Mouse (Mus musculus) gastrocnemius, adult 2 months (tissue): Measurements from ENCODE around the gene Ppil2. TPM values are rescaled to one million over a fixed set of nuclear protein-coding genes. Genes with fewer than 3 reads are reported as not detected.

ENCODE experiments used
- DNase-seq: peaks from one replicate; pipeline ENCODE4 v3.0.0; 2022
- H3K27ac ChIP-seq: fragments of 200-600 bp; 2 replicates; pipeline ENCODE4 v1.8.1; 2022; ENCODE audit warnings: mild to moderate bottlenecking
- H3K4me3 ChIP-seq: fragments of 200-600 bp; 2 replicates; pipeline ENCODE4 v1.8.1; 2022; ENCODE audit warnings: mild to moderate bottlenecking, moderate library complexity
- CTCF ChIP-seq: fragments of 200-600 bp; IDR thresholded peaks from 2 replicates; pipeline ENCODE4 v1.8.1; 2022; ENCODE audit warnings: antibody characterized with exemption, mild to moderate bottlenecking, moderate library complexity
- intact Hi-C: fragments of 180-260 bp; cut with DNase I; formaldehyde crosslinking; loops from one replicate; pipeline ENCODE4 v1.15.1; 2025
- long read RNA-seq, 2 experiments: library from polyadenylated mRNA; stranded (forward); transcript quantifications; one replicate each; pipeline ENCODE4 v2.0.0; 2021
- total RNA-seq, 2 experiments: library from RNA; stranded (reverse); gene quantifications; 2 replicates each; pipeline ENCODE4 v1.2.3; 2021

Ppil2 gene
- 10 to 100 TPM; 27.6 to 31.4 TPM for total RNA-seq
- long read RNA-seq, experiment 1, transcript Ppil2-209 (20 exons, 3,088 nt): major isoform, 21 of 50 reads
- long read RNA-seq, experiment 1, transcript Ppil2-201 (21 exons, 2,333 nt): minor isoform, 19 of 50 reads
- long read RNA-seq, experiment 1, partial matches to known transcripts: 1 of 50 reads
- long read RNA-seq, experiment 1, other reads (novel, unspliced or antisense): 9 of 50 reads
- long read RNA-seq, experiment 2, transcript Ppil2-209 (20 exons, 3,088 nt): major isoform, 21 of 44 reads
- long read RNA-seq, experiment 2, transcript Ppil2-201 (21 exons, 2,333 nt): minor isoform, 17 of 44 reads
- long read RNA-seq, experiment 2, partial matches to known transcripts: 0 of 44 reads
- long read RNA-seq, experiment 2, other reads (novel, unspliced or antisense): 4 of 44 reads

DNA sequence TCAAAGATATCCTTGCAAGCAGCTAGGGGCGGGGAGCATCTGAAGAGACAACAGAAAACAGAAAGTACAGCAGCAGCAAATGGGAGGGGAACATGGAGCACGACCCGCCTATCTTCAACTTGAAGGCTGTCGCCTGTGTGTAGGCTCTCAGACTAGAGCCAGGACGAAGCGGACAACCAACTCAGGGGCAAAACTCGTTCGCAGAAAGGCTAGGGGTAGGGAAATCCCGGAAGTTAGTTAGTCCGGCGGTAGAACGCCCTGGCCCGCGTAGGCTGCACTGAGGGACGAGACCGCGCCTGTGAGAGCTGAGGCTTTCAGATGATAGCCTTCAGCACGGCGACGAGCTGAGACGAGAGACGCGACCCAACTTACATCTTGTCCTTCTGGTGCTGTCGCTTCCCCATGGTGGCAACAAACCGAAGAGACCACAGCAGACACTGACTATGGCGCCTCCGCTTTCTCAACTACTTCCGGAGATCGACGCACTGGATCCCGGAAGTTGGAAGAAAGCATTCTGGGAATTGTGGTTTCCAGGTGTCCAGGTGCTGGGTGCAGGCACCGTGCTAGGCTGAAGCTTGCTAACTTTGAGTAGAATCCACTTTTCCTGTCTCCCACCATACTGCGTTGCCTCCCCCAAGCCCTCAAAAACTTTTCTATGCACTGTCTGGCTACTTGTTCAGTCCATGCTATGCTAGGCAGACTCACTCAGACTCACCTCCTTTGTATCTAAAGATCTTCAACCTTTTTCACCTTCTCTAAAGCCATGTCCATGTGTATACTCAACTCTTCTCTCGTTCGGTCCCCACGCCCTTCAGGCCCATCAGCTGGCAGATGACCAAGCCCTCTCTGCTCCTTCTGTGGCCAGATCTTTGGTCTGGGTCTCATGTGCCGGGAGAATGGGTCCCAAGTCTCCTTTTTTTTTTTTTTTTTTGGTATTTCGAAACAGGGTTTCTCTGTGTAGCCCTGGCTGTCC, at the start of gene Ppil2:
Gene Ppil2, minus strand, starts transcription at position 487 of the 973 bp plus-strand sequence.
- TF ChIP-seq CTCF: no peak
- intact Hi-C loops: no loop called here
- peak within 1 kb of the TSS; percentile 93 for H3K4me3 ChIP-seq
- H3K27ac ChIP-seq: peak within 1 kb of the TSS; percentile 89
- peak; percentile 71 for DNase-seq

DNA sequence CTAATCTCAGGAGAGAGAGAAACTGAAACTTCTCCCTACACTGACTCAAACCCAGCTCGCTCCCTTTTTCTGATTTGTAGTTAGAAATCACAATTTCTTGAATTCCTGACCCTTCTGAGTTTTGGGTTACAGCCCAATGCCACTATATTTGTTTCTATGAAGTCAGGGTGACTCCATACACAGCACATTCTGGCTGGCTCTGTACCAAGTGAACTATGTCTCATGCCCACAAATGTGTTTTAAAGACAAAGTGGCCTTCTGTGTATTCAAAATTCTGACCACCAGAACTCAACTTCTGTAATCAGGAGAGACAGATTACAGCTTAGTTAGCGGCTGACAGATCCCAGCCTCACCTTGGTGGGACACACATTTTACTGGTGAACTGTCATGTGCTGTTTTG, 43.3 kb upstream of the Ppil2 start:
- TF ChIP-seq CTCF: no peak
- intact Hi-C loops: no loop called here
- H3K4me3 ChIP-seq: no peak overlapping the region
- H3K27ac ChIP-seq: no peak overlapping the region
- no peak for DNase-seq

GRCm38 (mm10) chr16:17151874-17152273, 40.8 kb upstream of the Ppil2 start:
- intact Hi-C loops: no loop called here
- Histone ChIP-seq H3K4me3 (no peak overlapping the region), H3K27ac (no peak overlapping the region)
- DNase-seq: no peak
- TF ChIP-seq CTCF: no peak

DNA sequence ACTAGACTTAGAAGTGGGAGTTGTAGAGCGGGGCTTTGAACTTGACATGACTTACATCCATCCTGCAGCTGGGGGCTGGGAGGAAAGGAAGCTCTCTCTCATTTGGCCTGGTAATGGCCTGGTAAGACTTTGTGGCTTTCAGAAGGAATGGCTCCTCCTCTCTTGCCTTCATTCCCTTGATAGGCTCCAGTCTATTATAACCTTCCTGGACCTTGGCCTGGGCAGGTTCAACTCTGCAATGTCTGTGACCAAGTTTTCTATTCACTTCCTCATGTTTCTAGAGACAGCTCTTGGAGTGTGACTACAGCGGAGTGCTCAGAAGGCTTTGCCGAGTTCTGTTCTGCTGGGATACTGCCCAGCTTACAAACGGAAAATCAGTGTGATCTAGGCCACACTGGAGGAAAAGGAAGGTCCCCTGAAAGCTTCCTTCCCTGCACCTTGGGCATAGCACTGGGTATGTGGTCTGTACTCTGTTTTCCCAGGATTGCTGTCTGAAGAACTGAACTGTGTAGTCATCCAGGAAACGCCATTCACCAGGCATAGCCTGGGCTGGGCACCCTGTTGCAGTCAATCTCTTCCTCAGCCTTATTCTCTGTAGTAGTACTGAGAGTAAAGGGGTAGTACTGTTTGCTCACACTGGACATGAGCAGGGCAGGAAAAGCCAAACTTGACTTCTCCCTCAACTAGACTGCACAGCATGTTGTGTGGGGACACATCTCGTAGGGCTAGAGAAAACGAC, 39.6 kb upstream of the Ppil2 start:
- no peak overlapping the region for H3K27ac ChIP-seq
- intact Hi-C loops: no loop called here
- no peak for DNase-seq
- H3K4me3 ChIP-seq: no peak overlapping the region
- TF ChIP-seq CTCF: no peak

GRCm38 (mm10) chr16:17148084-17148483, 37.0 kb upstream of the Ppil2 start:
- Histone ChIP-seq H3K4me3 (no peak overlapping the region), H3K27ac (no peak overlapping the region)
- TF ChIP-seq CTCF: 0 out of 2 replicates have a peak, but pooled peaks have one; percentile 4
- no peak for DNase-seq
- intact Hi-C loops: loop anchor here (5.0 kb wide), 1 partner anchor 59 kb away; the partner anchor contains the start of gene Rimbp3

- TF ChIP-seq CTCF: no peak
- H3K27ac ChIP-seq: no peak overlapping the region; the same call in 1 of the 2 replicates
- H3K4me3 ChIP-seq: peak overlapping the region; percentile 82
- intact Hi-C loops: loop anchor here (5.0 kb wide), 1 partner anchor 60 kb away; the partner anchor contains the start of gene Rimbp3
- no peak for DNase-seq
Measured at GRCm38 (mm10) chr16:17147391-17147929, 36.4 kb upstream of the Ppil2 start.

DNA sequence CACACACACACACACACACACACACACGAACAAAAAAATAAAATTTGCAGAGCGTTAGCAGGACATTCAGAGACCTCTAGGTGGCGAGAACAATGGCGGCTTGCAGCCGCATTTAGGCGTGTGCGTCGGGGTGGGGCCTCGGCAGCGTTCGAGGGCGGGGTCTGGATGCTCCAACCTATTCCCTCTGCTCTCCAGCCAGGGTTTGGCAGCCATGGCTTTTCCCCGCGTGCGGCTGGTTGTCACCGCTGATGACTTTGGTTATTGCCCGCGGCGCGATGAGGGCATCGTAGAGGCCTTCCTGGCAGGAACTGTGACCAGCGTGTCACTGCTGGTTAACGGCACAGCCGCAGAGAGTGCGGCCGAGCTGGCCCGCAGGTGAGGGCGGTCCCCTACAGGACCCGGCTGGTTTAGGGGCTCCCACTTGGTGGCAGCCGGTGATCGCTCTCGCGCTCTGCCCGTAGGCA, 35.7 kb upstream of the Ppil2 start, which contains the start of gene Ccdc116:
Gene Ccdc116, minus strand, starts transcription at position 458 of the 464 bp plus-strand sequence.
- intact Hi-C loops: loop anchor here (5.0 kb wide), 1 partner anchor 60 kb away; the partner anchor contains the start of gene Rimbp3
- Histone ChIP-seq H3K4me3 (peak within 1 kb of the TSS; percentile 82), H3K27ac (no peak within 1 kb of the TSS; the same call in 1 of the 2 replicates)
- TF ChIP-seq CTCF: peak; percentile 49
- DNase-seq: peak; percentile 85

- TF ChIP-seq CTCF: no peak
- DNase-seq: no peak
- intact Hi-C loops: no loop called here
- no peak within 1 kb of the TSS for H3K4me3 ChIP-seq
- H3K27ac ChIP-seq: no peak within 1 kb of the TSS
Measured at GRCm38 (mm10) chr16:17144339-17144738, 33.3 kb upstream of the Ppil2 start, which contains the start of gene Ydjc. TSS of gene Ydjc (plus strand) at chr16:17144621.

GRCm38 (mm10) chr16:17137355-17137754, 26.3 kb upstream of the Ppil2 start:
- H3K27ac ChIP-seq: no peak overlapping the region
- intact Hi-C loops: no loop called here
- no peak for DNase-seq

DNA sequence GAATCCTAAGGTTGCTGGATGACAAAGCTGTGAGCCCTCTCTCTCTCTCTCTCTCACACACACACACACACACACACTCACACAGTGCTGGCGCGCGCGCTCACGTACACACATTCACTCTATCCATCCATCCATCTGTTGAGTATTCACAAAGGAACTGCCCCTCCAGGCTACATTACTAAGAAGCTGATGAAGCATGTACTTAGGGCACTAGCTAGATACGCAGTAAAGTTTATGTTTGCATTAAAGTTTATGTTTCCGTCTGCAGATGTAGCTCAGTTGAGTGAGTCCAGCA, 21.8 kb upstream of the Ppil2 start:
- H3K27ac ChIP-seq: peak overlapping the region; percentile 75; the same call in 1 of the 2 replicates
- peak overlapping the region; percentile 98 for H3K4me3 ChIP-seq
- intact Hi-C loops: loop anchor here (5.0 kb wide), 2 partner anchors 74 to 144 kb away; partner anchors contain the start of genes Rimbp3 and Tmem191c
- no peak for TF ChIP-seq CTCF
- DNase-seq: no peak

More at GRCm38 (mm10) chr16:17137355-17137754, 26.3 kb upstream of the Ppil2 start:
- no peak for TF ChIP-seq CTCF
- no peak overlapping the region for H3K4me3 ChIP-seq
